Mouse (Mus musculus) thymus, adult 2 months (tissue): Measurements from ENCODE around the gene Pigz.

ENCODE experiments used
- CTCF ChIP-seq: fragments of 200-500 bp; IDR thresholded peaks from 2 replicates; pipeline ENCODE4 v1.5.1; 2012; ENCODE audit warnings: mild to moderate bottlenecking, control low read depth, low read length, moderate library complexity, borderline replicate concordance; ENCODE audit not compliant: control insufficient read depth, poor library complexity, insufficient read depth; ENCODE audit errors: extremely low read depth
- POLR2A ChIP-seq: fragments of 200-500 bp; IDR thresholded peaks from 2 replicates; pipeline ENCODE4 v1.6.1; 2012; ENCODE audit warnings: mild to moderate bottlenecking, low read length, control low read depth, moderate library complexity; ENCODE audit not compliant: control insufficient read depth, poor library complexity, insufficient read depth; ENCODE audit errors: extremely low read depth

DNA sequence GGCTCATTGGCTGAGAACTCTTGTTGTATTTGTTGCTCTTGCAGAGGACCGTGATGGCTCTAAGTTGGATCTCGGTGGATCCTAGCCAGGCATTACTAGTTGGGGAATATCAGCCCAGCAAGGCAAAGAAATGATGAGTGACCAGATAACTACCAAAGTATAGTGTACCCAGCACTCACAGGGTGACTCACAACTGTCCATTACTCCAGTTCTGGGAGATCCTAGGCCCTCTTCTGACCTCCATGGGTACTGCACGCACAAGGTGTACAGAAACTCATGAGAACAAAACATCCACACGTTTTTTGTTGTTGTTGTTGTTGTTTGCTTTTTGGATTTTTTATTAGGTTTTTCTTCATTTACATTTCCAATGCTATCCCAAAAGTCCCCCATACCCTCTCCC is 2.9 kb downstream of the Pigz start:
- TF ChIP-seq CTCF (no peak), POLR2A (no peak)
